Mouse (Mus musculus) subcutaneous adipose tissue, adult 2 months (tissue): Measurements from ENCODE around the gene Ppp1r12b. TPM values are rescaled to one million over a fixed set of nuclear protein-coding genes. Genes with fewer than 3 reads are reported as not detected.

ENCODE experiments used
- polyA plus RNA-seq: library from polyadenylated mRNA; depleted of rRNA; stranded (reverse); fragments of >200 nt; gene quantifications from 2 replicates; pipeline ENCODE4 v1.2.3, GENCODE M21; 2012; ENCODE audit warnings: low replicate concordance; rRNA removed

The Ppp1r12b gene
- polyA plus RNA-seq = 15.5 and 52.4 TPM in 2 replicates

DNA sequence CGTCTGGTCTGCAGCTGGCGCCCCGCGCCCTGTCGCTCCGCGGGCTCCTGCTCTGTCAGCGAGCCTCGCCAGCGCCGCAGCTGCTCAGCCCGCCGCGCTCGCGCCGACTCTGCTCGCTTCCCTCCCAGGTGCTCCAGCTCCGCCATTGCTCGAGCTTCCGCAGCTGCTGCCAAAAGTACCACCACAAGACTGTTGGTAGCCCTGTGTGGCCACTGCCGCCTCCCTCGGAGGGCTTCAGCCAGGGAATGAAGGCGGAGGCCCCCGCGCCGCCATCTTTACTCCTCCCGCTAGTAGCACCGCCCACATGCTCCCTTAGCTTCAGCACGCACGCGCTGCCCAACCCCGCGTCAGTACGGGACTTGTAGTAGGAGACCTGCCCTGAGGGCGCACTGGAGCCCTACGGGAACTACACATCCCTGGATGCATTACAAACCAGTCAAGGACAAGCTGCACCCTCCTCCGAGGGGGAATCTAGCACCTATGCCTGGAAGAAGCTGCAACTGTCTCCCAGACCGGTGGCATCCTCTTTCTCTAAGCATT, at the start of gene Ppp1r12b:
Gene Ppp1r12b (minus strand): TSS at position 306 of the 540 bp plus-strand sequence.

GRCm38 (mm10) chr1:134962053-134962803, 6.5 kb upstream of the Ppp1r12b start, which contains the start of gene Ube2t:
Gene Ube2t, plus strand, starts transcription at chr1:134962565.

Other genes with a start within 250 kb of the Ppp1r12b start
- 0.20 and 3.0 TPM in 2 replicates for gene Ube2t, start 6.6 kb upstream of the Ppp1r12b start, polyA plus RNA-seq
- 0.27 and 2.7 TPM in 2 replicates for gene Lgr6, start 149.3 kb upstream of the Ppp1r12b start, polyA plus RNA-seq
- 3.5 and 6.2 TPM in 2 replicates for gene Ptpn7, start 176.8 kb upstream of the Ppp1r12b start, polyA plus RNA-seq
- gene Arl8a, start 190.9 kb upstream of the Ppp1r12b start, polyA plus RNA-seq = 74.1 and 87.4 TPM in 2 replicates
- gene Gpr37l1, start 211.7 kb upstream of the Ppp1r12b start, polyA plus RNA-seq = 1.1 and 1.2 TPM in 2 replicates